Mouse (Mus musculus): ENCODE measurements around the gene Tmx2. TPM values are rescaled to one million over a fixed set of nuclear protein-coding genes. Genes with fewer than 3 reads are reported as not detected.
A peak's percentile ranks its signal among the peaks of the same experiment; 100 is the strongest.

Tmx2 gene
- polyA plus RNA-seq, 1 experiment: 86.0 TPM

GRCm38 (mm10) chr2:84637452-84638165, 41.3 kb downstream of the Tmx2 start:
- Histone ChIP-seq H3K27me3 (ENCODE audit: control insufficient read depth, insufficient read depth, low read length) (no peaks in the 10 kb centered on the region), H3K36me3 (ENCODE audit: control insufficient read depth, insufficient read depth, low read length) (no peaks in the 10 kb centered on the region; the same call in 1 of the 2 replicates), H3K27ac (ENCODE audit: control insufficient read depth, insufficient read depth, low read depth, low read length) (peak overlapping the region; percentile 44; the same call in 1 of the 2 replicates), H3K4me1 (ENCODE audit: control insufficient read depth, insufficient read depth, low read length) (peaks cover 2% of the 10 kb centered on the region; the same call in 1 of the 2 replicates), H3K4me3 (ENCODE audit: control insufficient read depth, low read depth, low read length) (no peak overlapping the region)
- TF ChIP-seq POLR2A (IDR thresholded peaks at IDR 0.05; ENCODE audit: control insufficient read depth, low read depth, low read length) (no peak), CTCF (IDR thresholded peaks at IDR 0.05; ENCODE audit: control insufficient read depth, insufficient read depth, insufficient replicate concordance, low read depth, low read length) (no peak)

- Histone ChIP-seq H3K27me3 (ENCODE audit: control insufficient read depth, insufficient read depth, low read length) (no peaks in the 10 kb centered on the region), H3K27ac (ENCODE audit: control insufficient read depth, insufficient read depth, low read depth, low read length) (peak overlapping the region; percentile 81), H3K4me1 (ENCODE audit: control insufficient read depth, insufficient read depth, low read length) (peaks cover 2% of the 10 kb centered on the region; the same call in 1 of the 2 replicates), H3K36me3 (ENCODE audit: control insufficient read depth, insufficient read depth, low read length) (no peaks in the 10 kb centered on the region), H3K4me3 (ENCODE audit: control insufficient read depth, low read depth, low read length) (no peak overlapping the region)
- TF ChIP-seq CTCF (IDR thresholded peaks at IDR 0.05; ENCODE audit: control insufficient read depth, insufficient read depth, insufficient replicate concordance, low read depth, low read length) (no peak), POLR2A (IDR thresholded peaks at IDR 0.05; ENCODE audit: control insufficient read depth, low read depth, low read length) (no peak)
These were observed 42.7 kb downstream of the Tmx2 start for GRCm38 (mm10) chr2:84636231-84636741.

- Histone ChIP-seq H3K4me1 (ENCODE audit: control insufficient read depth, insufficient read depth, low read length) (peaks cover 2% of the 10 kb centered on the region; the same call in 1 of the 2 replicates), H3K27ac (ENCODE audit: control insufficient read depth, insufficient read depth, low read depth, low read length) (peak overlapping the region; percentile 57), H3K4me3 (ENCODE audit: control insufficient read depth, low read depth, low read length) (no peak overlapping the region), H3K36me3 (ENCODE audit: control insufficient read depth, insufficient read depth, low read length) (no peaks in the 10 kb centered on the region), H3K27me3 (ENCODE audit: control insufficient read depth, insufficient read depth, low read length) (no peaks in the 10 kb centered on the region)
- TF ChIP-seq POLR2A (IDR thresholded peaks at IDR 0.05; ENCODE audit: control insufficient read depth, low read depth, low read length) (no peak), CTCF (IDR thresholded peaks at IDR 0.05; ENCODE audit: control insufficient read depth, insufficient read depth, insufficient replicate concordance, low read depth, low read length) (no peak)
These were observed 43.3 kb downstream of the Tmx2 start for GRCm38 (mm10) chr2:84635611-84636010.

GRCm38 (mm10) chr2:84634934-84635482, 43.9 kb downstream of the Tmx2 start:
- peak overlapping the region; percentile 80 for H3K27ac ChIP-seq (ENCODE audit: control insufficient read depth, insufficient read depth, low read depth, low read length)
- no peak overlapping the region for H3K4me3 ChIP-seq (ENCODE audit: control insufficient read depth, low read depth, low read length)
- no peaks in the 10 kb centered on the region for H3K36me3 ChIP-seq (ENCODE audit: control insufficient read depth, insufficient read depth, low read length)
- no peaks in the 10 kb centered on the region for H3K27me3 ChIP-seq (ENCODE audit: control insufficient read depth, insufficient read depth, low read length)
- H3K4me1 ChIP-seq (ENCODE audit: control insufficient read depth, insufficient read depth, low read length): peaks cover 2% of the 10 kb centered on the region; the same call in 1 of the 2 replicates
- TF ChIP-seq CTCF (IDR thresholded peaks at IDR 0.05; ENCODE audit: control insufficient read depth, insufficient read depth, insufficient replicate concordance, low read depth, low read length) (no peak), POLR2A (IDR thresholded peaks at IDR 0.05; ENCODE audit: control insufficient read depth, low read depth, low read length) (no peak)

GRCm38 (mm10) chr2:84634006-84634405, 44.9 kb downstream of the Tmx2 start:
- Histone ChIP-seq H3K27me3 (ENCODE audit: control insufficient read depth, insufficient read depth, low read length) (no peaks in the 10 kb centered on the region), H3K4me3 (ENCODE audit: control insufficient read depth, low read depth, low read length) (no peak overlapping the region), H3K27ac (ENCODE audit: control insufficient read depth, insufficient read depth, low read depth, low read length) (peak overlapping the region; percentile 78), H3K36me3 (ENCODE audit: control insufficient read depth, insufficient read depth, low read length) (no peaks in the 10 kb centered on the region; the same call in 1 of the 2 replicates), H3K4me1 (ENCODE audit: control insufficient read depth, insufficient read depth, low read length) (peaks cover 2% of the 10 kb centered on the region; the same call in 1 of the 2 replicates)
- TF ChIP-seq CTCF (IDR thresholded peaks at IDR 0.05; ENCODE audit: control insufficient read depth, insufficient read depth, insufficient replicate concordance, low read depth, low read length): no peak
- no peak for TF ChIP-seq POLR2A (IDR thresholded peaks at IDR 0.05; ENCODE audit: control insufficient read depth, low read depth, low read length)

- H3K27ac ChIP-seq (ENCODE audit: control insufficient read depth, insufficient read depth, low read depth, low read length): peak overlapping the region; percentile 74
- no peaks in the 10 kb centered on the region; the same call in 1 of the 2 replicates for H3K36me3 ChIP-seq (ENCODE audit: control insufficient read depth, insufficient read depth, low read length)
- TF ChIP-seq POLR2A (IDR thresholded peaks at IDR 0.05; ENCODE audit: control insufficient read depth, low read depth, low read length) (no peak), CTCF (IDR thresholded peaks at IDR 0.05; ENCODE audit: control insufficient read depth, insufficient read depth, insufficient replicate concordance, low read depth, low read length) (no peak)
- peaks cover 2% of the 10 kb centered on the region; the same call in 1 of the 2 replicates for H3K4me1 ChIP-seq (ENCODE audit: control insufficient read depth, insufficient read depth, low read length)
- H3K4me3 ChIP-seq (ENCODE audit: control insufficient read depth, low read depth, low read length): no peak overlapping the region
- no peaks in the 10 kb centered on the region for H3K27me3 ChIP-seq (ENCODE audit: control insufficient read depth, insufficient read depth, low read length)
These were observed 45.9 kb downstream of the Tmx2 start for GRCm38 (mm10) chr2:84632999-84633398.

- TF ChIP-seq POLR2A (IDR thresholded peaks at IDR 0.05; ENCODE audit: control insufficient read depth, low read depth, low read length) (no peak), CTCF (IDR thresholded peaks at IDR 0.05; ENCODE audit: control insufficient read depth, insufficient read depth, insufficient replicate concordance, low read depth, low read length) (no peak)
- Histone ChIP-seq H3K27me3 (ENCODE audit: control insufficient read depth, insufficient read depth, low read length) (no peaks in the 10 kb centered on the region), H3K36me3 (ENCODE audit: control insufficient read depth, insufficient read depth, low read length) (no peaks in the 10 kb centered on the region; the same call in 1 of the 2 replicates), H3K27ac (ENCODE audit: control insufficient read depth, insufficient read depth, low read depth, low read length) (peak overlapping the region; percentile 21), H3K4me1 (ENCODE audit: control insufficient read depth, insufficient read depth, low read length) (no peaks in the 10 kb centered on the region; the same call in 1 of the 2 replicates), H3K4me3 (ENCODE audit: control insufficient read depth, low read depth, low read length) (no peak overlapping the region)
These were observed 46.9 kb downstream of the Tmx2 start for GRCm38 (mm10) chr2:84632001-84632400.

Data from testis, adult 2 months (tissue).